Mouse (Mus musculus): ENCODE results near the gene Fosb. TPM values are rescaled to one million over a fixed set of nuclear protein-coding genes. Genes with fewer than 3 reads are reported as not detected.

The Fosb gene
- polyA plus RNA-seq (2014; fragmentation: Illumina TruSeq; extraction: RNeasy Lipid Tissue Mini Kit (QIAGEN cat#74804); ENCODE audit: low read depth, low replicate concordance) = 3.6 TPM

GRCm38 (mm10) chr7:19309884-19310641 is at the start of gene Fosb:
Gene Fosb (minus strand): TSS chr7:19310051.

GRCm38 (mm10) chr7:19359299-19359891 is 49.5 kb upstream of the Fosb start, which contains the start of the genes Cd3eap and Ppp1r13l:
Gene Cd3eap (minus strand): TSS chr7:19359483.
Gene Ppp1r13l (plus strand): TSS chr7:19359749.

GRCm38 (mm10) chr7:19344237-19344847 is 34.5 kb upstream of the Fosb start, which contains the start of gene Ercc1:
Gene Ercc1 (plus strand): TSS chr7:19344778.

GRCm38 (mm10) chr7:19282385-19282784 is 27.5 kb downstream of the Fosb start, which contains the start of gene Rtn2:
Gene Rtn2 (plus strand): TSS chr7:19282624.

GRCm38 (mm10) chr7:19279581-19280114 is 30.2 kb downstream of the Fosb start, which contains the start of gene Ppm1n:
Gene Ppm1n (minus strand): TSS chr7:19280064.

GRCm38 (mm10) chr7:19271238-19272172 is 38.3 kb downstream of the Fosb start, which contains the start of gene Vasp:
Gene Vasp (minus strand): TSS chr7:19271817.

Other genes starting within 250 kb of the Fosb start
- 61.5 TPM for gene Dmwd, start 233.8 kb downstream of the Fosb start, polyA plus RNA-seq (2014; fragmentation: Illumina TruSeq; extraction: RNeasy Lipid Tissue Mini Kit (QIAGEN cat#74804); ENCODE audit: low read depth, low replicate concordance)
- gene Dmpk, start 226.2 kb downstream of the Fosb start, polyA plus RNA-seq (2014; fragmentation: Illumina TruSeq; extraction: RNeasy Lipid Tissue Mini Kit (QIAGEN cat#74804); ENCODE audit: low read depth, low replicate concordance) = 569 TPM
- gene Six5, start 215.5 kb downstream of the Fosb start, polyA plus RNA-seq (2014; fragmentation: Illumina TruSeq; extraction: RNeasy Lipid Tissue Mini Kit (QIAGEN cat#74804); ENCODE audit: low read depth, low replicate concordance) = 11.9 TPM
- not detected for gene Gm4969, start 191.7 kb downstream of the Fosb start, polyA plus RNA-seq (2014; fragmentation: Illumina TruSeq; extraction: RNeasy Lipid Tissue Mini Kit (QIAGEN cat#74804); ENCODE audit: low read depth, low replicate concordance)
- gene Fbxo46, start 190.2 kb downstream of the Fosb start, polyA plus RNA-seq (2014; fragmentation: Illumina TruSeq; extraction: RNeasy Lipid Tissue Mini Kit (QIAGEN cat#74804); ENCODE audit: low read depth, low replicate concordance) = 4.0 TPM
- gene Qpctl, start 160.8 kb downstream of the Fosb start, polyA plus RNA-seq (2014; fragmentation: Illumina TruSeq; extraction: RNeasy Lipid Tissue Mini Kit (QIAGEN cat#74804); ENCODE audit: low read depth, low replicate concordance) = 5.1 TPM
- 49.9 TPM for gene Snrpd2, start 160.3 kb downstream of the Fosb start, polyA plus RNA-seq (2014; fragmentation: Illumina TruSeq; extraction: RNeasy Lipid Tissue Mini Kit (QIAGEN cat#74804); ENCODE audit: low read depth, low replicate concordance)
- gene Gipr, start 143.9 kb downstream of the Fosb start, polyA plus RNA-seq (2014; fragmentation: Illumina TruSeq; extraction: RNeasy Lipid Tissue Mini Kit (QIAGEN cat#74804); ENCODE audit: low read depth, low replicate concordance) = 0.89 TPM
- 36.9 TPM for gene Eml2, start 133.6 kb downstream of the Fosb start, polyA plus RNA-seq (2014; fragmentation: Illumina TruSeq; extraction: RNeasy Lipid Tissue Mini Kit (QIAGEN cat#74804); ENCODE audit: low read depth, low replicate concordance)
- gene Gpr4, start 97.5 kb downstream of the Fosb start, polyA plus RNA-seq (2014; fragmentation: Illumina TruSeq; extraction: RNeasy Lipid Tissue Mini Kit (QIAGEN cat#74804); ENCODE audit: low read depth, low replicate concordance) = 8.0 TPM
- gene Opa3, start 81.7 kb downstream of the Fosb start, polyA plus RNA-seq (2014; fragmentation: Illumina TruSeq; extraction: RNeasy Lipid Tissue Mini Kit (QIAGEN cat#74804); ENCODE audit: low read depth, low replicate concordance) = 69.0 TPM
- gene Vasp, start 38.2 kb downstream of the Fosb start, polyA plus RNA-seq (2014; fragmentation: Illumina TruSeq; extraction: RNeasy Lipid Tissue Mini Kit (QIAGEN cat#74804); ENCODE audit: low read depth, low replicate concordance) = 36.4 TPM
- not detected for gene Ppm1n, start 30.0 kb downstream of the Fosb start, polyA plus RNA-seq (2014; fragmentation: Illumina TruSeq; extraction: RNeasy Lipid Tissue Mini Kit (QIAGEN cat#74804); ENCODE audit: low read depth, low replicate concordance)
- gene Rtn2, start 27.4 kb downstream of the Fosb start, polyA plus RNA-seq (2014; fragmentation: Illumina TruSeq; extraction: RNeasy Lipid Tissue Mini Kit (QIAGEN cat#74804); ENCODE audit: low read depth, low replicate concordance) = 176 TPM
- gene Ercc1, start 34.7 kb upstream of the Fosb start, polyA plus RNA-seq (2014; fragmentation: Illumina TruSeq; extraction: RNeasy Lipid Tissue Mini Kit (QIAGEN cat#74804); ENCODE audit: low read depth, low replicate concordance) = 48.8 TPM
- 13.4 TPM for gene Cd3eap, start 49.4 kb upstream of the Fosb start, polyA plus RNA-seq (2014; fragmentation: Illumina TruSeq; extraction: RNeasy Lipid Tissue Mini Kit (QIAGEN cat#74804); ENCODE audit: low read depth, low replicate concordance)
- gene Ppp1r13l, start 49.7 kb upstream of the Fosb start, polyA plus RNA-seq (2014; fragmentation: Illumina TruSeq; extraction: RNeasy Lipid Tissue Mini Kit (QIAGEN cat#74804); ENCODE audit: low read depth, low replicate concordance) = 26.1 TPM
- gene Ercc2, start 72.0 kb upstream of the Fosb start, polyA plus RNA-seq (2014; fragmentation: Illumina TruSeq; extraction: RNeasy Lipid Tissue Mini Kit (QIAGEN cat#74804); ENCODE audit: low read depth, low replicate concordance) = 16.8 TPM
- gene Klc3, start 94.1 kb upstream of the Fosb start, polyA plus RNA-seq (2014; fragmentation: Illumina TruSeq; extraction: RNeasy Lipid Tissue Mini Kit (QIAGEN cat#74804); ENCODE audit: low read depth, low replicate concordance) = 0.55 TPM
- 2,990 TPM for gene Ckm, start 94.7 kb upstream of the Fosb start, polyA plus RNA-seq (2014; fragmentation: Illumina TruSeq; extraction: RNeasy Lipid Tissue Mini Kit (QIAGEN cat#74804); ENCODE audit: low read depth, low replicate concordance)
- 16.4 TPM for gene Mark4, start 148.8 kb upstream of the Fosb start, polyA plus RNA-seq (2014; fragmentation: Illumina TruSeq; extraction: RNeasy Lipid Tissue Mini Kit (QIAGEN cat#74804); ENCODE audit: low read depth, low replicate concordance)
- gene Exoc3l2, start 153.3 kb upstream of the Fosb start, polyA plus RNA-seq (2014; fragmentation: Illumina TruSeq; extraction: RNeasy Lipid Tissue Mini Kit (QIAGEN cat#74804); ENCODE audit: low read depth, low replicate concordance) = 1.4 TPM
- gene Bloc1s3, start 198.3 kb upstream of the Fosb start, polyA plus RNA-seq (2014; fragmentation: Illumina TruSeq; extraction: RNeasy Lipid Tissue Mini Kit (QIAGEN cat#74804); ENCODE audit: low read depth, low replicate concordance) = 2.7 TPM
- gene Trappc6a, start 198.3 kb upstream of the Fosb start, polyA plus RNA-seq (2014; fragmentation: Illumina TruSeq; extraction: RNeasy Lipid Tissue Mini Kit (QIAGEN cat#74804); ENCODE audit: low read depth, low replicate concordance) = 23.6 TPM
- gene Nkpd1, start 207.8 kb upstream of the Fosb start, polyA plus RNA-seq (2014; fragmentation: Illumina TruSeq; extraction: RNeasy Lipid Tissue Mini Kit (QIAGEN cat#74804); ENCODE audit: low read depth, low replicate concordance) = not detected